Mouse (Mus musculus) E14TG2a.4 (cell line): ENCODE results near the gene Bbs9.
A peak's percentile ranks its signal among the peaks of the same experiment; 100 is the strongest.
"Not testable (repeated sequence)": the region's sequence is repeated elsewhere in the genome, so short reads cannot be mapped to it uniquely, and the experiment has no call there.

ENCODE experiments used
- H3K27me3 ChIP-seq: 2 replicates; pipeline ENCODE4 v1.6.1; 2014; ENCODE audit warnings: low read length, control low read depth; ENCODE audit not compliant: insufficient read depth
- H3K36me3 ChIP-seq: 2 replicates; pipeline ENCODE4 v1.6.1; 2014; ENCODE audit warnings: low read length, control low read depth; ENCODE audit not compliant: insufficient read depth
- H3K4me1 ChIP-seq: replicated peaks from 2 replicates; pipeline ENCODE4 v1.6.1; 2014; ENCODE audit warnings: low read depth, low read length, control low read depth
- H3K4me3 ChIP-seq: replicated peaks from 2 replicates; pipeline ENCODE4 v1.5.1; 2014; ENCODE audit warnings: mild to moderate bottlenecking, low read length
- H3K9me3 ChIP-seq: 2 replicates; pipeline ENCODE4 v1.6.1; 2014; ENCODE audit warnings: low read length, control low read depth
- CTCF ChIP-seq: conservative IDR thresholded peaks from 2 replicates; pipeline ENCODE4 v1.5.1; 2014; ENCODE audit warnings: low read length
- NANOG ChIP-seq: IDR thresholded peaks from 2 replicates; pipeline ENCODE4 v1.6.1; 2014; ENCODE audit warnings: borderline replicate concordance, low read length, mixed read lengths
- POU5F1 ChIP-seq: IDR thresholded peaks from 2 replicates; pipeline ENCODE4 v1.6.1; 2014; ENCODE audit warnings: low read length, borderline replicate concordance

The Bbs9 gene

DNA sequence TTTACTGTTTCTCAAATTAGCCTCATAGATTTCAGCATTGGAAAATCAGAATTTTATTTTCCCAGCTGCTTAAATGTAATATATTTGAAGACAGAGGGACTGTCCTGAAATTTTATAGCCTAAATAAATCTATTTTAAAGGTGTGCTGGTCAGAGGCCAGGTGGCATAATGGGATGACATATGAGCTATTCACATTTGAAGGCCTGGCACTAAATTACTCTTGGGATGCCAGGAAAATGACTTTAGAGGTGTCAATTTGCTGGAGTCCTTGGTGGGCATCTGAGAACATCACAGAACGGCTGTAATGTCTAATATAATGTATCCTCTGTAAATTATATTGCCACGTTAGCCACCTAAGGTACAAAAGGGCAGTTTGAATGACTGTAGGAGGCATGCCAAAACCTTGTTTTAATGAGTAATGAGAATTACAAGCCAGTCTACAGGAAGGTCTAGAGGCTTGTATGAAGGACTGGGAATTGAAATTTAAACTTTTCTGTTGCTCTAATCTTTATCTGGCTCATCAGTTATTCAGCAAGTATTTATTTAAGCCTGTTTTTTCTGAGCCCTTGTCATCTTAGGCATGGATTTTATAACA, 351.8 kb downstream of the Bbs9 start:
- Histone ChIP-seq H3K4me3 (no peak overlapping the region), H3K36me3 (no peaks in the 10 kb centered on the region), H3K4me1 (peaks cover 10% of the 10 kb centered on the region), H3K9me3 (no peaks in the 10 kb centered on the region), H3K27me3 (no peaks in the 10 kb centered on the region)
- TF ChIP-seq POU5F1 (no peak), NANOG (no peak), CTCF (no peak)

GRCm38 (mm10) chr9:22829212-22829960, 353.9 kb downstream of the Bbs9 start:
- Histone ChIP-seq H3K4me3 (no peak overlapping the region), H3K27me3 (no peaks in the 10 kb centered on the region), H3K36me3 (no peaks in the 10 kb centered on the region), H3K4me1 (peaks cover 15% of the 10 kb centered on the region), H3K9me3 (no peaks in the 10 kb centered on the region)
- TF ChIP-seq CTCF (no peak), NANOG (no peak), POU5F1 (no peak)

- Histone ChIP-seq H3K27me3 (no peaks in the 10 kb centered on the region), H3K4me3 (no peak overlapping the region), H3K9me3 (no peaks in the 10 kb centered on the region), H3K4me1 (peaks cover 40% of the 10 kb centered on the region), H3K36me3 (no peaks in the 10 kb centered on the region)
- TF ChIP-seq CTCF (no peak), POU5F1 (no peak), NANOG (no peak)
Measured at GRCm38 (mm10) chr9:22834994-22835512, 359.5 kb downstream of the Bbs9 start.

DNA sequence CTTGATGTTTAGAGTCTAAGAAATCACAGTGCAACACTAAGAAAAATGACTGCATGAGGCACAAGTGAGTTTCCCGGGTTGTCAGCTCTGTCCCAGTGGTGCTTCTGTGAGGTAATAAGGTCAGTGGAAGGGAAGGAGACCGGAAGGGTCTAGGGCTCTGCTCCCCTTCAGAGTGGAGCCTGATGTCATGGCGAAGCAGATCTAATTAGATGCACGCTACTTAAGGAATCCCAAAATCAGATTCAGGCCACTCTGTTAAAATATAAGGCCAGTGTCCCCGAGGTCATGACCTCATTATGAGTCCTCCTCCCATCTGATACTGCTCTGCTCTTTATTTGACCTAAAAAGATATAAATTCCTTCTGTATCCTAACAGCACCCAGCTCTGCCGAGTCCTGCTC, 361.5 kb downstream of the Bbs9 start:
- TF ChIP-seq POU5F1 (no peak), CTCF (no peak), NANOG (no peak)
- Histone ChIP-seq H3K4me3 (peak overlapping the region; percentile 51), H3K36me3 (no peaks in the 10 kb centered on the region), H3K4me1 (peaks cover 37% of the 10 kb centered on the region), H3K27me3 (no peaks in the 10 kb centered on the region), H3K9me3 (no peaks in the 10 kb centered on the region)

DNA sequence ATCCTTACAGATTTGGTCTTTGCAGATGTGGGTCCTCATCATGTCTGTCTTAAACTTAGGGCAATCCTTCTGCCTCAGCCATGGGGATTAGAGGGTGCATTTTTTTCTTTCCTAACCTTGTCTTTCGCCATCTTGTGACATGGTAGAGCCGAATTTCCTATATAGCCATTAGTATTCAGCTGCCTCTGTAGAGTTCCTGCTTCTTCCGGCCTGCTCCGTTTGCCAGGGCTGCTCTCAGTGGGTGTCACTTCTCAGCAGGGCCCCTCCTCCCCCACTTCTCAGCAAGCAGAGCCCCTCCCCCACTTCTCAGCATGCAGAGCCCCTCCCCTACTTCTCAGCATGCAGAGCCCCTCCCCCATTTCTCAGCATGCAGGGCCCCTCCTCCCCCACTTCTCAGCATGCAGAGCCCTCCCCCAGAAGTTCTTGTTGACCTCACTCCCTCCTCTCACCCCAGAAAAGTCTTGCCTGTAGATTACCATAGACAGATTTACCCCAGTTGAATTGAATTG, 362.2 kb downstream of the Bbs9 start:
- H3K9me3 ChIP-seq, result no peaks in the 10 kb centered on the region
- no peaks in the 10 kb centered on the region for H3K36me3 ChIP-seq
- no peak for TF ChIP-seq NANOG
- TF ChIP-seq CTCF, result no peak
- no peak for TF ChIP-seq POU5F1
- peak overlapping the region; percentile 51 for H3K4me3 ChIP-seq
- peaks cover 37% of the 10 kb centered on the region for H3K4me1 ChIP-seq
- H3K27me3 ChIP-seq, result no peaks in the 10 kb centered on the region

- peaks cover 18% of the 10 kb centered on the region for H3K4me1 ChIP-seq
- no peaks in the 10 kb centered on the region for H3K9me3 ChIP-seq
- H3K4me3 ChIP-seq, result no peak overlapping the region
- TF ChIP-seq NANOG, result no peak
- no peak for TF ChIP-seq POU5F1
- no peak for TF ChIP-seq CTCF
- H3K27me3 ChIP-seq, result no peaks in the 10 kb centered on the region
- H3K36me3 ChIP-seq, result no peaks in the 10 kb centered on the region
Measured at GRCm38 (mm10) chr9:22846048-22846447, 370.5 kb downstream of the Bbs9 start.

DNA sequence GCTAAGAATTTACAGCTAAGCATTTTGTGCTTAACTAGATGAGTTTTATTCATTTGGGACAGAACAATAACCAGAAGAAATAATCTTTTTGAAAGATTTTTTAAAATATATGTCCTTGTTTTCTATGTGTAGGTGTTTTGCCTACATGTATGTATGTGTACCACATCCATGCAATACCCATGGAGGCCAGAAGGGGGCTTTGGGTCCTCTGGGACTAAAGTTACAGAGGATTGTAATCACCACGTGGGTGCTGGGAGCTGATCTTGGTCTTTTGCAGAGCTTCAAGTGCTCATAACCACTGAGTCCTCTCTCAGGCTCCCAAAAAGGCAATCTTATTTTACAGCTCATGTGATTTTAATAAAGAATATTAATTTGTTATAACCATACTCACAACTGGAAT, 371.3 kb downstream of the Bbs9 start:
- H3K4me3 ChIP-seq, result no peak overlapping the region
- no peaks in the 10 kb centered on the region for H3K9me3 ChIP-seq
- no peaks in the 10 kb centered on the region for H3K27me3 ChIP-seq
- no peak for TF ChIP-seq POU5F1
- peak; percentile 68 for TF ChIP-seq CTCF
- peaks cover 18% of the 10 kb centered on the region for H3K4me1 ChIP-seq
- H3K36me3 ChIP-seq, result no peaks in the 10 kb centered on the region

- Histone ChIP-seq H3K4me1 (peaks cover 18% of the 10 kb centered on the region), H3K9me3 (no peaks in the 10 kb centered on the region), H3K36me3 (no peaks in the 10 kb centered on the region), H3K4me3 (no peak overlapping the region), H3K27me3 (no peaks in the 10 kb centered on the region)
- TF ChIP-seq CTCF (no peak), POU5F1 (no peak), NANOG (no peak)
Measured at GRCm38 (mm10) chr9:22848800-22849199, 373.3 kb downstream of the Bbs9 start.

DNA sequence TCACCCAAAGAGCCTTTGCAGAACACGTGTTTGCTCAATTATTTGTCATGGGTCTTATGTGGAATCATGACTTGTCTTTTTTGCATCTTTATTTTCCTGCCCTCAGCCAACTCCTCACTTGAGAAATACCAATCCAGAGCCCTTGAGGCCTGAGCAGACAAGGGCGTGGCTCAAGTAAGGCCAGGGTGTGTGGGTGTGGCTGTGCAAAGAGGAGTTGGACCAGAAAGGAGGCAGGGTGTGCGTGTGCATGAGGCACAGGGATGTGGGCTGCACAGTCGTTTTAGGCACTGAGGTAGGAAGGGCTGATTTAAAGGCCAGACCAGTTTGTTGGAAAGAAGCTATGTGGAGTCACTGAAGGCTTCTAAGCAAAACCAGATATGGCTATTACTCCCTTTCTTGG, 373.7 kb downstream of the Bbs9 start:
- Histone ChIP-seq H3K4me1 (peaks cover 18% of the 10 kb centered on the region), H3K9me3 (no peaks in the 10 kb centered on the region), H3K4me3 (no peak overlapping the region), H3K27me3 (no peaks in the 10 kb centered on the region), H3K36me3 (no peaks in the 10 kb centered on the region)
- TF ChIP-seq CTCF (no peak), POU5F1 (no peak), NANOG (no peak)

DNA sequence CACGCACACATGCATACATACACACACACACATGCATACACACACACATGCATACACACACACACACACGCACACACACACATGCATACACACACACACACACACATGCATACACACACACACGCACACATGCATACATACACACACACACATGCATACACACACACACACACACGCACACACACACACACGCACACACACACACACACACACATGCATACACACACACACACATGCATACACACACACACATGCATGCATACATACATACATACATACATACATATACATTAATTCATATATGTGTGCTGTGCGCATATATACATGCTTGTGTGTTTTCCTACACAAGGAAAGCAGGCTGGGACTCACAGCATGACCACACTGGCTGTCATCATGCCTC, 393.6 kb downstream of the Bbs9 start:
- not testable (repeated sequence) for H3K4me3 ChIP-seq, H3K27me3 ChIP-seq

More for the DNA sequence above, 393.6 kb downstream of the Bbs9 start:
- H3K4me1 ChIP-seq, H3K36me3 ChIP-seq, H3K9me3 ChIP-seq: not testable (repeated sequence)
